Mouse (Mus musculus) liver, adult 2 months (tissue): ENCODE measurements around the gene Bcl9l.

Experiments
- CTCF ChIP-seq: fragments of 200-500 bp; IDR thresholded peaks from 2 replicates; pipeline ENCODE4 v1.5.1; 2011; ENCODE audit warnings: low read depth, low read length, control low read depth
- POLR2A ChIP-seq: fragments of 200-500 bp; IDR thresholded peaks from 2 replicates; pipeline ENCODE4 v1.6.1; 2011; ENCODE audit warnings: low read length, control low read depth; ENCODE audit not compliant: insufficient read depth; ENCODE audit errors: extremely low read depth

DNA sequence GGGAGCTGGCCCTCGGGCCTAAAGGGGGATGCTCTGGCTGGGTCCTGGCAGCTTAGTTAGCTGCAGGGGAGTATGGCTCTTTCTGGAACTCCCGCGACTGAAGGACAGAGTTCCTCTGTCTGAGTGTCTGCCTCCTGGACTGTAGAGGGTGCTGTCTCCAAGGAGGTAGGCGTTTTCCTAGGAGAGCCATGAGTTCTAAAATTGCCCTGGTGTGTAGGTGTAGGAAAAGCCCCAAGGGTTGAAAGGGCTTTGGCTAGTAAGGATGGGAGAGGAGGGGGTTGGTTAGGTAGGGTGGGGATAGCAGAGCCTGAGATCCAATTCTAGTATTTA lies 27.8 kb upstream of the Bcl9l start, which contains the start of gene Upk2:
- TF ChIP-seq POLR2A, result no peak
- no peak for TF ChIP-seq CTCF
